Mouse (Mus musculus): ENCODE measurements at regions not wholly inside any gene's neighbourhood (a gene's known extent, or its start where the extent isn't known, plus 50 kb on each side); places are given as distances from the start of the nearest gene placed in this dataset.

DNA sequence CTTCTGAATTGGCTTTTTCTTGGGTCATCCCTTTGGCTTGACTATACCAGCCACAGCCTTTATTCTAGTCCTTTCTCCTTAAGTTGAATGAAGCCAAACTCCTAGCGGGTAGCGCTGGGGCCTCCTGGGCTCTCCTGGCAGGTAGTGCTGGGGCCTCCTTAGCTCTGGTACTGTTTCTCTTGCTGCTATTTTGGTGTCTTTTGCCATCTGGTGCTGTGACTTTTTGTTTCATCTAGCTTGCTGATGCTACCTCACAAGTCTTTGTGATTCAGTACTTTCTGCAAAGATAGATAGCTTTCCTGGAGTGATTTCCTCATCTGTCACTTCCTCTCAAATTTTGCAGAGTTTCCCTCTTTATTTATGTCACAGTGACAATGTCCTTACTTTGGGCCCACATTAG, 90.1 kb downstream of the Tmem200c start:
- DNase-seq, result no peak

- DNase-seq, result no peak
Observed at GRCm38 (mm10) chr17:68918228-68918627, 91.8 kb downstream of the Tmem200c start.

DNA sequence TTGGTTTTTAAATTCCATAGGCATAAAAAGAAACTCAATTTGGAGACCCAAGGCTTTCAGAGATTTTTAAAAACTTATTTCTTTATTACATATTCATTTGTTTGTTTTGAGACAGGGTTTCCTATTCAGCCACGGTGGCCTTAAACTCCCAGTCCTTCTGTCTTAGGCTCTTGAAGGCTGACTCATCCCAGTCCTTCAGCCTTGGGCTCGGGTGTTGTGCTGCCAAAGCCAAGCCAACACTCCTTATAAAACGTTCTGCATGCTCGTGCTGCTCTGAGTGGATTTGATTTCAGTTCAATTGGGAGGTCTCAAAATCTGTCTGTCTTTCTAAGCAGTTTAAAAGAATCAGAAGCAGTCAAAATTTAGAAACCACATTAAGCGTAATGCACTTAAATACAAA, 96.8 kb downstream of the Tmem200c start:
- DNase-seq, result no peak

DNA sequence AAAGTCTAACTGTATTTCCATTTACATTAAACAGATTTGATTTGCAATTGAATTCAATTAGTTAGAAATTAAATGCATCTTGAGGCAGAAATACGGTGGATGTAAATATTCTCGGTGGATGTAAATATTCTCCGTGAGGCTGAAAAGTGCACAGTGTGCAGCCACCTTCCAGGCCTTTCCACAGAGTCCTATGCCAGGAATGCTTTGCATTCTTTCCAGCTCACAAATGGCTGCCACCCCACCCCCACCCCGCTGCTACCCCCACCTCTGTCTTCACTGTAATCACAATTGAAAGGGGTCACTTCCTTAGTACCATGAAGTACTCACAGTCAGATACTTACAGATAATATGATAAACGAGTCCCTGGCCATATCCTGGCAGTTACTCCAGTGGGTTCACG, 101.0 kb downstream of the Tmem200c start:
- DNase-seq, result no peak

GRCm38 (mm10) chr17:68928691-68929090, 102.3 kb downstream of the Tmem200c start:
- DNase-seq, result no peak

GRCm38 (mm10) chr17:68933265-68933664, 106.8 kb downstream of the Tmem200c start:
- DNase-seq, result no peak

DNA sequence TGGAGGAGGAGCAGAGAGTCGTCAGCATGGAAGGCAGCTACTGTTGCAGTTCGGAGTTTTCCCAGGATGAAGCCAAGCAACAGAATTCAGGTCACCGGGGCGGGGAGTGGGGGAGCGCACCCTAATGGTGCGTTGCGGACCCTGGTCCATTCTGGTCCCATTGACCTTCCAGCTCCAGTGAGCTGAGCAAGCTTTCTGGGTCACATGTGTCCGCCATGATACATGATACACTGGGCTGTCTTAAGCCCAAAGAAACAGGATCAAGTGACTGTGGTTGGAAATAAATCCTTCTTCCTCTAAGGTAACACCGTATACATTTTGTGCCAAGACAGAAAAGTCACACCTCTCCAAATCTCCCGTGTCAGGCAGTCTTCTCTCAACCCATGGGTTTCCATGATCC, 107.6 kb downstream of the Tmem200c start:
- DNase-seq, result no peak

DNA sequence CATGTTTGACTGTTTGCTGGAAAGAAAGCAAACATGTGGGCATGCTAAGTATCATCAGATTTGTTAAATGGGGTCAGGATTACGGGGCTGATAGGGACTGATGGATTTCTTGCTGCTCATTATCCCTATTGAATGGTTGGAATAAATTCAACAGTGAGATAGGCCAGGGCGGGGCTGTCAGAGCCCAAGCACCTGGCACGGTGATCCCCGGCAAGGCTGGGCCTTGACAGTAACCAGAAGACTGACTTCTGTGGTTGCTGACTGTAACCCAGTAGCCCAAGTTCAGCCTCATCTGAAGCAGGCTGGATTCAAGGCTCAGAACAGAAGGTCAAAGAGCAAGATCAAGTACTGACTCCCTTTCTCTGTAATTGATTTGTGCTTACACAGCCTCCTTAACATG, 109.6 kb downstream of the Tmem200c start:
- DNase-seq, result no peak

DNA sequence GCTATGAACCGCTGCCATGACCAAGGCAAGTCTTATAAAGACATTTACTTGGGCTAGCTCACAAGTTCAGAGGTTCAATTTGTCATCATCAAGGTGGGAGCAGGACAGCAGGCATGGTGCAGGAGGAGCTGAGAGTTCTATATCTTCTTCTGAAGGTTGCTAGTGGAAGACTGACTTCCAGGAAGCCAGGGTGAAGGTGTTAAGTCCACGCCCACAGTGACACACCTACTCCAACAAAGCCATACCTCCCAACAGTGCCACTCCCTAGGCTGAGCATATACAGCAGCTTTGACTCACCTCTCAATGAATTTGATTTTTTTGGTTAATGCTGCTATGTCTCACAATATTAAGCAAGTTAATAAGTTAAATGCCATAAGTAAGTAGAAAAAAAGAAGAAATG, 119.2 kb upstream of the Epb41l3 start:
- DNase-seq, result no peak

DNA sequence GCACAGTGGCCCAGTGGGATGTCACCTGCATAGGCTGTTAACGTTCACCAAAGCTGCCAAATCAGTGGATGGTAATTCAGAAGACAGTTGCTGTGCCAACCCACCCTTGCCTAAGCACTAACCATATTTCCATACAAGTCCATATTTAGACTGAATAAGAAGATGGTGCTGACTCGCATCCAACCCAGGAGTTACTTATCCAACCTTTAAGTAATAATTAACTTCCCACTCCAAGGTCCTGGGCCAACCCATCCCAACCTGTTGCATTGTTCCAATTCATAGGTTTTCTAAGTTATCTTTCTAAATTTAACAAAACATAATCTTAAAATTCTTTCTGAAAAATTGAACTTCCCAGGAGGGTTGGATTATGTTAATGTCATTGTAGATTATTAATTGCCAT, 114.3 kb upstream of the Epb41l3 start:
- DNase-seq, result peak; percentile 68

- no peak for DNase-seq
Observed at GRCm38 (mm10) chr17:68975606-68976005, 99.9 kb upstream of the Epb41l3 start.

DNA sequence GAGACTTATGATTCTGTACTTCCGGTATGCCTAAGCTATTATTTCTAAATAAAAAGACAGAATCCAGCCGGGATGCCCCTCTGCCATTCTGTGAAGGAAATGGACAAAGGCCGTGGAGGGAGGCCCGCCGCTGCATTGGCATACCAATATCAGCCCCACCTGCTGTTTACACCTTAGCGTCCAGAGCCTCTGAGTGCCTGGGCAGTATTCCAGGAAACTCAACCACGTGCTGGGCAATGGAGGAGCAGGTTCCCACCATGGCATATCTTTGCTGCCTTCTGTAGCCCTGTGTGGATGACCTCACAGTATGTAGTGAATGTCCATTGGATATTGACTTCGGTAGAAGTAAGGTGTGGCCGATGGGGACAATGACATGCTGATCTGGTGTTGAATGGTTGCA, 97.3 kb upstream of the Epb41l3 start:
- no peak for DNase-seq

DNA sequence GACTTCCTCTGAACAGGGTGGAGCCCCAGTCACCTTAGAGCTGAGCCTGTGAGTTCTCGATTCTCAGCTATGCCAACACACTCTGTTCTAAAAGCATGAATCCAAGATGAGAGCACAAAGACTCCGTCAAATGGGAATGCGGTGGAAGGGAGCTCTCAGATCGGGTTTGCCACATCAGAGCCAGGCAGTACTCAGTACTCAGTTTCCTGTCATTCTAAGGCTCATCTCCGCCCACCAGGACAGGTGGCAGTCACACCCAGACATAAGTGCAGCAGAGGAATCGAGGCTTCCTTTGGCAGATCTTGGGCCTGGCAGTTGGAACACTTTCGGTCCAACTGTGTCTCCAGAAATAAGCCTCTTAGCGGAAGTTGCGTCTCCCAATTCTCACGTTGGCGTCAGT, 94.4 kb upstream of the Epb41l3 start:
- no peak for DNase-seq

DNA sequence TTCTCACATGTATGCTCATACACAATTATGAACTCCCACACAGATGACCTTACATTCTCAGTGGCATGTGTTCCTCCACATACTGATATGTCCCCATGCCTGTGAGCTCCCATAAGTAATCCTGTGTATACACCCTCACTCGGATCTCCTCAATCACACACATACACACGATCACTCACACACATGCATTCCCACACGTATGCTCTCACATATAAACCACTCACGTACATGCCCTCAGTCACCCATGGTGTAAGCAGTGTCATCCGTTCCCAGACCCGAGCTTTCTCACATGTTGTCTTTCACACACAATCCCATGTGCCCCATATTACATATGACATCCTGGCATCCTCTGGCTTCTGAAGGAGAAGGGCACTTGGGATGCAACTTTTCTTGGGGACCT, 93.4 kb upstream of the Epb41l3 start:
- DNase-seq, result no peak

GRCm38 (mm10) chr17:68999913-69000312, 75.6 kb upstream of the Epb41l3 start:
- no peak for DNase-seq

DNA sequence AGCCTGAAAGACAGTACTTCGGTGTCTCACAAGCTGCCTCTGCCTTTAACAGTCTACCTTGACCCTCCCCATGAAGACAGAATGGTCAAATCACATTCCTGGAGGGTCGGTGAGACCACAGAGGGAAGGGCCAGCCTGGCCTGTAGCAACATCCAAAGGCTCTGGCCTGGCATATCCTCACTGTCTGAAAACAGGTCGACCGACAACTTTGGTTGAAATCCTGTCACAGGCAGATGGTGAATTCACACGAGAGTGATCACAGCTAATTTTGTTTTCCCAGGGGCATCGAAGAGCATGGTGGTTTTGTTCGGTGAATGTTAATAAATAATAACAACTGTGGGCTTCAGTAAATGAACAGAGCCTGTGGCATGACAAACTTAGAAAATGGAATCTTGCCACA, 71.4 kb upstream of the Epb41l3 start:
- no peak for DNase-seq

- no peak for DNase-seq
Observed at GRCm38 (mm10) chr17:69006272-69006671, 69.2 kb upstream of the Epb41l3 start.

Measured in kidney, adult 9 months (tissue).